Mouse (Mus musculus): ENCODE measurements around the gene Nck2.

Nck2 gene

DNA sequence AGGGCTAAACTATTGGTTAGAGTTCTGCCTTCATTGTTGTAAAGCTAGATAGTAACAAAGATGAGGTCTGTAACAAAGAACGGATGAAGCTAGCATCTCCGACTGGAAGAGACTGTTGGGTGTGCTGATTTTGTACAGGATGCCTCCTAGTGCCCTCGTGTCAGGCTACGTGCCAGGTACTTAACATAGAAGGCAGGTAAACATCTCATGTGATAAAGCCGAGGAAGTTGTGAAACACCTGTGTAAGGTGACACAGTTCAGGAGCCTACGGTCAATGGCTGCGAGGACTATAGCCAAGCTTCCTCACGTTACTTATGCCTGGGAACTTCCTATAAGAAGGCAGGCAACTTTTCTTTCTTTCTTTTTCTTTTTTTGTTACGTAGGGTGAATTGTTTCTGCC is at the start of gene Nck2:
Nck2 (plus strand) TSS at position 49 of the 400 bp plus-strand sequence.
- no peak for DNase-seq (ENCODE audit: low read depth, low spot score)

DNA sequence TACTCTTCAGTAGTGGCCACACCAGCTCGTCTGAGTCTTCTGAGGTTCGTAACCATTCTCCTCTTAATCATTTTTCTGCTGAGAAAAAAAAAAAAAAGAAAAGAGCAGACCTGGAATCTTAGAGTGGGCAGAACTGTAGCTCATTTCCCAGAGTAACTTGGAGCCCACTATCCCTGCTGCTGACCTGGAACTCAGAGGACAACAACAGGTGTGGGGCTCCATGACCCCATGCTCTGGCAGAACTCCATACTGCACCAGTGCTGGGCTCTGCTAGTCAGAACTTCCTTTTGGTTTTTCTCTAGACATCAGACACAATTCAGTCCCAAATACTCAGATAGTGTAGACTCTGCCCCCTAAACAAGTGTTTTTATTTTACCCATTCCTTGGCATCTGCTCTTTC is 49.3 kb upstream of the Nck2 start:
- no peak for DNase-seq (ENCODE audit: low read depth, low spot score)

DNA sequence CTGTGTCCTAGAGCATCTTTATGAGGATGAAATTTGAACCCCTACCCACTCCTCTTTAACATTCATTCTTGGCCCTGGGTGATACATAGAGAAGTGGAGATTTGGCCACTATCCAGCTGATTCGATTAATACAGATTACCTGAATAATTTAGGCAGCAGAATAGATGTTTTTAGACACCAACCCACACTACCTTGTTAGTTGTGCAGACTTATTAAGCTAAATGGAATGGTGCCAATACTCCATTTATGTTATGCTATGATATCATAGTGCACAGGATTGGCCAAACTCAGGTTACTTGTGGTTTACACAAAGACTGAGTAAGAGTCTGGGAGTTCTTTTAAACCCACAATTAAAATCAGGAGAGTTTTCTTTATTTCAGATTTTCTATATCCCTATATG is 48.6 kb upstream of the Nck2 start:
- DNase-seq (ENCODE audit: low read depth, low spot score), result no peak

- peak; percentile 72 for DNase-seq (ENCODE audit: low read depth, low spot score)
Observed at GRCm38 (mm10) chr1:43396522-43396921, 47.9 kb upstream of the Nck2 start.

DNA sequence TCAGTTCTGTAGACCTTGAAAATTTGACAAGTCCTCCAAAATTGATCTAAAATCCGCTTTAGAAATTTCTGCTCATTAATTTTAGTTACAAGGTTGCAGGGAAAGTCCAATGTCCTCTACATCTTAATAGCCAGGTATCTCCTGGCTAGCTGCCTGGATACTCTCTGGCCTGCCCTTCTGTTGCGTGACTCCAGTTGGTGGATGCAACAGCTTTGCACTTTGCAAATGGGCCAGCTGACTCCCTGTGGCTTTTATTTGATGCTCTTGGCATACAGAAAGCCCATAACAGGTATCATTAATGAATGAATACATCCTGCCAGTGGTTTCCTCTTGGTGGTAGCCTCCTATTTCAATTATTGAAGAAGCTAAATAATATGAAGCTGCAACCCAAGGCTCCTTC is 47.3 kb upstream of the Nck2 start:
- no peak for DNase-seq (ENCODE audit: low read depth, low spot score)

- DNase-seq (ENCODE audit: low read depth, low spot score), result no peak
Observed at GRCm38 (mm10) chr1:43398738-43399601, 45.4 kb upstream of the Nck2 start.

DNA sequence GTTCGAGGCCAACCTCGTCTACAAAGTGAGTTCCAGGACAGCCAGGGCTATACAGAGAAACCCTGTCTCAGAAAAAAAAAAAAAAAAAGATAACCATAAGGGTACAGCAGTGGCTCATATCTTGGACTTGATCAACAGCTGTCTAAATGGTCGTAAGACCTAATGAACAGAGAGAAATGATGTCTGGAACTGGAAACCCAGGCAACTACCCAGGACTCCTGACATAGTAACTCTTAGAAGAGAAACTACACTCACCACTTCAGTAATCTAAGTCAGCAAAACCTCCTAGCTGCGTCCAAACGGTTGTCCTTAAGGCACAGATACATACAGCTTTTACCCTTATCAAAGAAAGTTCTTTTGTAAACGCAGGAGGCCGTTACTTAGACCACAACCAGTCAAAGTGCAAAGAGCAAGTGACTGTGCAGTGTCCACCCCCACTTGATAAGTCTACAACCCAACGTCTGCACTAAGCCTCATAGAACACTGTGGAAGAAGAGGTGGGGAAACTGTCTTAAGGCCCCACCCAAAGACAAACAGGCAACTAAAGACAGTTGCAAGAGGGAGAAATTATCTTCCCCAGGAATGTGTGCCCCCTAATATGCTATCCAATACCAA is 44.7 kb upstream of the Nck2 start:
- no peak for DNase-seq (ENCODE audit: low read depth, low spot score)

GRCm38 (mm10) chr1:43400655-43401054 is 43.7 kb upstream of the Nck2 start:
- no peak for DNase-seq (ENCODE audit: low read depth, low spot score)

DNA sequence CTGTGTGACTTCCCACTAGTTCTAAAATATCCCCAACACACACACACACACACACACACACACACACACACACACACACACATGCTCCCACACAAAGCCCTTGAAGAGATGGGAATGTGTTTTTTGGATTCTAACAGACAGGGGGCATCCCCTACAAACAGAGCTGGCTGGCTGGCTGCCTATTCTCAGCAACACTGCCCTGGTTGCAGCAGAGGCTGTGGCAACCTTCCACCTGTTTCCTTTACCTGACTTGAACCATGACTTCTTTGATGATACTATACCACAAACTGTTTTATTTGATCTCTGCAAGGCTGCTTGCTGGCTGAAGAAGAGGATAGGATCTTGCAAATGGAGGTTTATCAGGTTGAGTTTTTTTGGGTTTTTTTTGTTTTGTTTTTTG is 41.0 kb upstream of the Nck2 start:
- no peak for DNase-seq (ENCODE audit: low read depth, low spot score)

- no peak for DNase-seq (ENCODE audit: low read depth, low spot score)
Observed at GRCm38 (mm10) chr1:43404693-43405678, 39.4 kb upstream of the Nck2 start.

GRCm38 (mm10) chr1:43409019-43409418 is 35.4 kb upstream of the Nck2 start:
- no peak for DNase-seq (ENCODE audit: low read depth, low spot score)

DNA sequence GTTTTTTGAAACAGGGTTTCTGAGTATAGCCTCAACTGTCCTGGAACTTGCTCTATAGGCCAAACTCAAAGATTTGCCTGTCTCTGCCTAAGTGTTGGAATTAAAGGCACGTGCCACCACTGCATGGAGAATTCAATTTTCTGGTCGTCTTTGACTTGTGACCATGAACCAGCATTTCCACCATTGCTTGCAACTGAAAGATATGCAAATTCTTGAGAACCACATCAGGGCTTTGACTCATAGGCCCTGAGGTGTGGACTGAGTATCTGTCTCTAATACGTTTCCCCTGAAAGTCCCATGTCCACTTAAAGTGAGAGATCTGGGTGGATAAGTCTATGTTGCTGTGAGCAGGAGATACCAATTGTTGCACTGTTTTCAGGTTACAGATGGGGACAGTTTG is 31.6 kb upstream of the Nck2 start:
- no peak for DNase-seq (ENCODE audit: low read depth, low spot score)

DNA sequence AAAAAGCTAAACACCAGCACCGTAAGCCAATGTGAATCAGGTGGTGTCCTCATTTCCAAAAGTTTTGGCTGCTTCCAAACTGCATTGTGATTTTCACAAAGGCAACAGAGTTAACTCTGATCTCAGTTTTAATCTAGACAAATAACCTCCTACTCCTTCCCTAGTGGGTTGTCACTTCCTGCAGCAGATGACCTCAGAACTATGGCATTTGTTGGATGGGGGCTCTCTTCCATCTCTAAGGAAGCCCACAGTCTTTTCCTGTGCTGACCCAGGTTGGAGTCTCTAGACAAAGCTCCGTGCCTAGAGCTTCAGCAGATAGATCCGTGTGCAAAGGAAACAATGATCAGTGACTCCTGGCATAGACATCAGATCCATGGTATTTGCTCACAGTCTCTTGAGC is 31.1 kb upstream of the Nck2 start:
- no peak for DNase-seq (ENCODE audit: low read depth, low spot score)

DNA sequence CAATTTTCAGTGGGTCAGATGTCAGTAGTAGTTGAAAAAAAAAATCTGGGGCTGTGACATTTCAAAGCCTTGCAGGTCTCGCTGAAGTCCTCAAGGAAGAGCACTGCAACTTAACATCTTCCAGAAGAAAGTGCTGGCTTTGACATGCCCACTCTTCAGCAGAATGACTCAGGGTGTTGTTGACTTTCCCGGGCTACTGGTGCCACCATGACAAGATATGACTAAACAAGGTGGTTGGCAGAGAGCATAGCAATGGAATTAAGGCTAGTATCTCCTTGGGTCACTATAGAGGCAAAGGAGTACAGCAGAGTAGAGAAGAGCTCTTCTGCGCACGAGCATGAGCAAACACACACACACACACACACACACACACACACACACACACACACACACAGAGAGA is 30.6 kb upstream of the Nck2 start:
- no peak for DNase-seq (ENCODE audit: low read depth, low spot score)

GRCm38 (mm10) chr1:43414228-43414627 is 30.2 kb upstream of the Nck2 start:
- no peak for DNase-seq (ENCODE audit: low read depth, low spot score)

DNA sequence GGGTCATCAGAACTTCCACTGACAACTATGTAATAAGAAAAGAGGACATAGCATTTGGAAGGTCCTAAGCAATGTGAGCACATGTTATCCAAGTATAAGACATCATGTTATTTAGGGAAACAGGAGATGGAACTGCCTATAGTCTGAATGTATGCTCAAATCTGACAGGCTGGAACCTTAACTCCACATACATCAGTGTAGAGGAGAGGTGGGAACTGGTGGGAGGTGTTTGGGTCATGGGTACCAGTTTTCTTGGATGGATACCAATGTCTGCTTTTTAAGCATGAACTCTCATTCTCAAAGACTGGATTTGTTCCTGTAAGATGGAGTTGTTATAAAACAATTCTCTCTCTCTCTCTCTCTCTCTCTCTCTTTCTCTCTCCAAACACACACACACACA is 29.4 kb upstream of the Nck2 start:
- DNase-seq (ENCODE audit: low read depth, low spot score), result no peak

DNA sequence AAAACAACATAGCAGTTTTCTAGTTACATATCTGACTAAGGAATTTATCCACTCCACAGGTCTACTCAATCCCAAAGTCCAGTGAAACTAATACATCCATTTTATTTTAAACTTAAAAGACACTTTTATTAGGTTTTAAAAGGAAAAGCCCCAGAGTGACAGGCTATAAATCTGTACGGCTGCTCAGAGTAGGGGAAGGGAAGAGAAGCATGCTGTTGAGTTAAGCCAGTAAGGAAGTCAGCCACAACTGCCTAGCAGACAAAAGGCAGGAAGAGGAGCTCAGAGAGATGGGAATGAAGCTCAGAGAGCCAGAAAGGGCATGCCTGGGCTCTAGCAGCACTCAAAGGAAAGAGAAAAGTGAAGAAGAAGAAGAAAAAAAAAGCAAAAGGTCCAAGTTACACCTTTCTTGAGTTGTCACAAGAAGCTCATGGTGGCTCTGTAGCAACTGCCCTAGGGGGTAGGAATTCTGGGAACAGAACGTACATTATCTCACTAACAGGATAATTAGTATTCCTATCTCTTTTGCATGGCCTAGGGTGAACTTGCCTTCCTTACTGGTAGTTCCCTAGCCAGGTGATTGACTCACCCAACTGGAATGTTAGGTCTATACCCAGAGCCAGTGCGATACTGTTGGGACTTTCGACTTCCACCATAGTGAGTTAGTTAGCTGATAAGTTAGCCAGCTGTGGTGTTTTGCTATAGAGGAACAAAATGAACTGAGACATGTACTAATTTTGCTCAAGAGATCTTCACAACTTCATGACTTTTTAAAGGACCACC is 21.2 kb upstream of the Nck2 start:
- DNase-seq (ENCODE audit: low read depth, low spot score), result no peak

DNA sequence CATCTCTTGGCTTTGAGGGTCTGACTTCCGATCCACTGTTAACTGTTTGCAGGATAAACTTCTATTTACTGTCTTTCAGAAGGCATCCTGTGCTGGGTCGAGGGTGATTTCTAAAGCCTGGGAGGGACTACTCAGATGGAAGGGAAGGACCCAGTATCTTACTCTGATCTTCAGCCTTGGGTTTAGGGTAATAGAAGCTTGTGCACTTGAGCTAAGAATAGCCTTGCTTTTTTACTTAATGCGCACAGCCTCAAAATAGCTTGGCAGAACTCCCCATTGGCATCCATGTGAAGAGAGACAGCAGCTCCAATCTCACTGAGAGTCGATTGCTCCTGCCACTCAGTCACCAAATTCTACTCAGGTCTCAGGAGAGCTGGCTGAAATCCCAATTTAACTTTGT is 17.9 kb upstream of the Nck2 start:
- DNase-seq (ENCODE audit: low read depth, low spot score), result no peak

DNA sequence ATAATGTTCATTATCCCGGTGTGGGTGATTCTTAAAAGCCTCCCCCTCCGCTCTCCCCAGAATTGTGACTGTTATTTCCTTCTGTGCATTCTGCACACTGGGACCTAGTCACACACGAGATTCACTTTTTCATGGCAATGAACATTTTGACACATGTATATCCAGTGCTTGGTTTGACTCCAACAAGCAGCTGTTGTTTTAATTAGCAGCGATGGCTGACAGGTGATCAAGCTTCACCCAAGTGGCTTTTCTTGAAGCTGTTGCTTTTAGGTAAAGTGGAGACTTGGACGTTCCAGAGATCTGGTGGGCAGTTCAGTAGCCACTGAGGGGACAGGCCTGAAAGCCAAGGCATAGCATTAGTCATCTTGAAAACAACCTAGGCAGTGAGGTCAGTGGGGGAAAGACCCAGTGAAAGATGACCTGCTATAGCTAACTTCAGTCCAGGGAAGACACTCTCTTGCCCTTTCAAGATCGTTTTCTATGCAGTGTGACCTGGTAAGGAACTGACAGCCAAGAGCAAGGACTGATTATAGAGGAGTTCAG is 17.3 kb upstream of the Nck2 start:
- DNase-seq (ENCODE audit: low read depth, low spot score), result no peak

DNA sequence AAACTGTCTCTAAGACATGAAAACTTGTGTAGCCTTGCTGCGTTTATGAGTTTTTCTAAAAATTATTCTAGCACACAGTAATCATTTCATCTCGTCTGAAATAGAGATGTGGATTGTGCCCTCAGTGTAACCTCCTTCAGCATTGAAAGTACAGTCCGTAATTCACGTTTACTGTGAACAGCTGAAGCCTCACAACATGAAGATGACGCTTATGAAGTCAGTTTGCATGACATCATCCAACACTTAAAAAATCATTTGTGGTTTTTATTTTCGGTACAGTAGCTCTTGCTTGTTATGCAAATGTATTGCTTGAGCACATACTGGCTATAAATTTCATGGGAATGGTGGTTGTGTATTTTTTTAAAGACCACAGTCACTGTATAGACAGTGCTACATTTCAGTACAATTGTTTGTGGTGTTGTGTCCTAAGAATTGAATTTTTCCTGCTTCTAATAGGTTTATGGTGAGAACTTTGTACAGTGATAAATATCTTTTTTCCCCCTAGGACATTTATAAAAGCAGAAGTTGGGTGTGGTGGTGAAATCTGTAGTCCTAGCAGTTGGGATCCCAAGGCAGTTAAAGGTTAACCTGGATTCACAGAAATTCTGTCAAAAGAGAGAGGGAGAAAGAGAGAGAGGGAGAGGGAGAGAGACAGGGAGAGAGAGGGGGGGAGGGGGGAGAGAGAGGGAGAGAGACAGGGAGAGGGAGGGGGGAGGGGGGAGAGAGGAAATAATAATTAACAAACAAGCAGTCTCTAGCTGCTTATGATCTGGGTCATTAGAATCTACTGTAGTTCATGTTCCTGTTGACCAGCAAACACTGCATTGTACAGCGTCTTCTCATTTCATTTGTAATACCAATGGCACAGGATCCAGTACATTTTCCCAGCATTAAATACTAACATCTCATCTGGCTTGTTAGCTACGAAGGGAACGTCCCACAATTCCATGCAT is 14.2 kb upstream of the Nck2 start:
- no peak for DNase-seq (ENCODE audit: low read depth, low spot score)

Data from ZHBTc4 (cell line).